Mouse (Mus musculus) olfactory bulb, adult 2 months (tissue): ENCODE data around the gene Arid1b.

Experiments
- CTCF ChIP-seq: fragments of 200-500 bp; IDR thresholded peaks from 2 replicates; pipeline ENCODE4 v1.5.1; 2012; ENCODE audit warnings: low read depth, mild to moderate bottlenecking, low read length, moderate library complexity; ENCODE audit not compliant: insufficient read depth
- POLR2A ChIP-seq: fragments of 200-500 bp; IDR thresholded peaks from 2 replicates; pipeline ENCODE4 v1.6.1; 2012; ENCODE audit warnings: mild to moderate bottlenecking, low read depth, low read length, moderate library complexity; ENCODE audit not compliant: insufficient read depth

DNA sequence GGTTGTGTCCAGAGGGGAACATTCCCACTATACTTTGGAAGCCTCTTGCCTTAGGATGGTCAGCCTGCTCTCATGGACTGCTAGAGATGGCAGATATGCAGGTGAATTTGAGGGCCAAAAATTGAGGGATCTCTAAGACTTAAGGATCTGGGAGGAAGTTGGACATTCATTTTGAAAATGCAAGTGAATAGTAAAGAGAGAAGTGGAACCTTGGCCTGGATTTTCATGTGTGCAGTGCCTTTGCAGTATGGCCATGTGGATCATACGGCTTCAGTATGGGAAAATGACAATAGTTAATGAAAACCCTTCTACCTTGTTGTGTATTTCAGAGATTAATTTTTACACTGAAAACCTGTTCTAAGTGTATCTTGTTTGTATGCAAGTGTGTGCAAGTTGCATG lies 31.3 kb downstream of the Arid1b start:
- TF ChIP-seq CTCF (no peak), POLR2A (no peak)
